Mouse (Mus musculus) intestine, embryonic 16.5 days (tissue): ENCODE measurements around the gene Cdk19. TPM values are rescaled to one million over a fixed set of nuclear protein-coding genes. Genes with fewer than 3 reads are reported as not detected.
A peak's percentile ranks its signal among the peaks of the same experiment; 100 is the strongest.
"Not testable (repeated sequence)": the region's sequence is repeated elsewhere in the genome, so short reads cannot be mapped to it uniquely, and the experiment has no call there.

Source experiments
- ATAC-seq: fragments of 200-750 bp; cut with Nextera tagmentation; 2 replicates; pipeline ENCODE4 v1.8.0; 2017; ENCODE audit warnings: moderate TSS enrichment, moderate library complexity
- H3K27ac ChIP-seq: fragments of 300-500 bp; sonication (generic); 2 replicates; pipeline ENCODE4 v1.5.1; 2014; ENCODE audit warnings: mild to moderate bottlenecking, low read length
- H3K27me3 ChIP-seq: fragments of 300-500 bp; sonication (generic); replicated peaks from 2 replicates; pipeline ENCODE4 v1.6.1; 2014; ENCODE audit warnings: low read length, control low read depth, mixed read lengths; ENCODE audit not compliant: control insufficient read depth, insufficient read depth
- H3K36me3 ChIP-seq: fragments of 300-500 bp; sonication (generic); 2 replicates; pipeline ENCODE4 v1.6.1; 2014; ENCODE audit warnings: low read length, control low read depth; ENCODE audit not compliant: control insufficient read depth, insufficient read depth
- H3K4me1 ChIP-seq: fragments of 300-500 bp; sonication (generic); 2 replicates; pipeline ENCODE4 v1.6.1; 2014; ENCODE audit warnings: low read length, control low read depth, mixed read lengths; ENCODE audit not compliant: control insufficient read depth, insufficient read depth
- H3K4me2 ChIP-seq: fragments of 300-500 bp; sonication (generic); 2 replicates; pipeline ENCODE4 v1.6.1; 2014; ENCODE audit warnings: low read depth, low read length, control low read depth
- H3K4me3 ChIP-seq: fragments of 300-500 bp; sonication (generic); 2 replicates; pipeline ENCODE4 v1.5.1; 2014; ENCODE audit warnings: mild to moderate bottlenecking, low read length
- H3K9ac ChIP-seq: fragments of 300-500 bp; sonication (generic); 2 replicates; pipeline ENCODE4 v1.6.1; 2014; ENCODE audit warnings: low read depth, low read length
- H3K9me3 ChIP-seq: fragments of 300-500 bp; sonication (generic); 2 replicates; pipeline ENCODE4 v1.6.1; 2016; ENCODE audit warnings: low read length, control low read depth; ENCODE audit not compliant: control insufficient read depth
- WGBS: fragments of 180-500 bp; shearing (Covaris S2); extraction: QIAGEN DNeasy Blood & Tissue Kit; methylation state at CpG from one replicate; pipeline ENCODE4 v1.1.7; 2014; 5-methylcytosine and 5-hydroxymethylcytosine counted together
- polyA plus RNA-seq: library from polyadenylated mRNA; unstranded; fragments of >200 nt; fragmentation: Nextera tagmentation; extraction: Ambion mirVana; gene quantifications from 2 replicates; pipeline ENCODE4 v1.2.1, GENCODE M21; 2015

The Cdk19 gene
- polyA plus RNA-seq, 1 experiment from 2014 or later, result 4.0 TPM

DNA sequence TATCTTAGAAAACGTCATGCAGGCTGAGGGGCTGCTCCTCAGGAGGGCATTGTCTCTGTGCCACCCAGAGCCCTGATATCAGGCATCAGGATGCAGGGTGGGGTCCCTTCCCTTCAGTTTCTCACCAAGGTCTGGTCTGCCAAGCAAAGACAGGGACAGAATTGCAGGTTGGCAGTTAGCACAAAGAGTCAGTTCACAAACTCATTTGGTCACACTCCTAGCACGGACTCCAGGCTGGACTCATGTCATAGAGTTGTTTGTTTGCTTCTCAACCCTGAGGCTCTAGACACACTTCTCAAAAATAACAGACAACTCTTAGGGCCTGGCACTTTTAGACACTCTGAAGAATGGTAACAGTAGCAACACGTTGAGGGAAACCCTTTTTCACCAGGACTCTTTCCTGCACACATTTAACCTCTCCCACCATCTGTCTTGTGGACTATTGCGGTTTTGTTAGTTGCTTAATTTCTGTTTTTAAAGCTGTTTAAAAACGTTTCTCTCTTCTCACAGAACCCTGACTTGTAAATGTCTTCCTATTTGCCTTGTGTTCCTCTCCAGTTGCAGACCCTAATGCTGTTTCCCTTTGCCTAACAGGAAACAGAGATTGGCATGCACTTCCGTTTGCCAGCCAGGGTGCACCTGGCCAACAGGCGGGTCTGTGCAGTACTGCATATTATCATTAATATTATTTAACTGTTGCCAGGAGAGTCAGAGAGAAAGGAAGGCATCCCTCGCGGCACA is 158.1 kb downstream of the Cdk19 start:
- ATAC-seq, result no peak
- 54% methylated on average over 9 of the region's 9 CpGs for WGBS
- no peak overlapping the region for H3K4me3 ChIP-seq
- no peaks in the 10 kb centered on the region for H3K9me3 ChIP-seq
- no peak overlapping the region for H3K9ac ChIP-seq
- no peaks in the 10 kb centered on the region for H3K36me3 ChIP-seq
- no peak overlapping the region for H3K4me2 ChIP-seq
- H3K27ac ChIP-seq, result no peak overlapping the region
- peaks cover 10% of the 10 kb centered on the region; the same call in 1 of the 2 replicates for H3K4me1 ChIP-seq
- H3K27me3 ChIP-seq, result no peaks in the 10 kb centered on the region

DNA sequence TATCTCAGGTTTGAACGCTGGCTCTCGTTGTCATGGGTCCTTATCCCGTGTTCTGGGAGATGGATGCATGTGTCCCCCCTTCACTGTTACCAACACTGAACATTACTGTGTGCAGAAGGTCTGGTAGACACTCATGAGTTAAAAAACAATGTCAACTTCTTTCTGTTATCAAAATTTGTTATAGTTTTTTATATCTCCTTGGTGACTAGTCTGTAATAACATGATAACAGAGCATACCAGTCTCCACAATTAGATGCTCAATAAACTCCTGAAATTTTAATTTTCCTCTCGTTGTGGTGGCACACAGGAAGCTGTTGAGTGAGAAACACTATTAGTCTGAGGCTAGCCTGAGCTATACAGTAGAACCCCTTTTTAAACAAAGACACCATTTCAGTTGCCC is 159.1 kb downstream of the Cdk19 start:
- ATAC-seq, result no peak
- no peaks in the 10 kb centered on the region for H3K27me3 ChIP-seq
- peaks cover 10% of the 10 kb centered on the region; the same call in 1 of the 2 replicates for H3K4me1 ChIP-seq
- H3K4me2 ChIP-seq, result no peak overlapping the region
- H3K4me3 ChIP-seq, result no peak overlapping the region
- no peak overlapping the region for H3K9ac ChIP-seq
- no peaks in the 10 kb centered on the region for H3K36me3 ChIP-seq
- H3K9me3 ChIP-seq, result no peaks in the 10 kb centered on the region
- H3K27ac ChIP-seq, result no peak overlapping the region
- 88% methylated on average over 4 of the region's 4 CpGs for whole genome bisulfite sequencing

DNA sequence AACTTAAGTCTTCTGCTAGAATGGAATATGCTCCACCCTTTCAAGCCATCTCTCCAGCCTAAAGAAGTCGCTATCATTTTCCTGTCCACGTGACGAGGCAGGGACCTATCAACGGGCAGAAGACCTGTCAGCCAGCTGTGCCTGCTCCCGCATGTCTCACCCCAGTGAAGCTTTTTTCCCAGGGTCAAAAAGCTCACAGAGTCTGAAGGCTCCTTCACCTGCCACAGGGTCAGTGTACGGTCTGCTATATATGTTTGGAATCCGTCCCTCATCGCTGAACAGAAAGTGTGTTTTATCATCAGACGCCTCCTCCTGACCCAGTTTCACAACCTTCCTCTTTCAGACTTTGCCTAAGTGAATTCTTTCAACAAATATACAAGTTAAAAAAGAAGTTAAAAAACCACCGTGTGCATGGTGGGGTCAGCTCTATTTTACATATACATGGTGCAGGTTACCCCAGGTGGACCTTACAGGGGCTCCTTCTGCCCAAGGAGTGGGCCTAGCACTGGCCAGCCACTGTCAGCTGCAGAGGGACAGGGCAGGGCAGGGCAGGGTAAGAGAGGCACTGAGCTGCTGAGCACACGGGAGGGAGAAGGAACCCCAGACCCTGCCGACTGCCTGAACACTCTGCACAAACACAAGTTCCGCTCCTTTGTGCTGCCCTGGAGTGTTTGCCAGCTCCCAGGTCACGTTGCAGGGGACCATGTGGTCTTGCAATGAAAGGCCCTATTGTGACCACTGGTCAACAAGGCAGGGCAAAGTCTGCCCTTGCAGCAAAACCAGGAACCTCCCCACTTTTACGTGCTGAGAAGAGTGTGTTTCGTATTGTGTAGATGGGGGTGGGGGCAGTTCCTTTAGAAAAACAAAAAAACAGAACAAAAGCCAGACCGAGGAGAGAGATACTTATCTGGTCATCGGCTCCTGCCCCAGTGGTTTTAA is 160.2 kb downstream of the Cdk19 start:
- H3K9me3 ChIP-seq, result no peaks in the 10 kb centered on the region
- ATAC-seq, result peak; percentile 73
- peak overlapping the region; percentile 48; the same call in 1 of the 2 replicates for H3K9ac ChIP-seq
- H3K27ac ChIP-seq, result peak overlapping the region; percentile 72
- H3K4me3 ChIP-seq, result no peak overlapping the region
- H3K4me2 ChIP-seq, result no peak overlapping the region
- 46% methylated on average over 18 of the region's 18 CpGs for WGBS
- no peaks in the 10 kb centered on the region for H3K27me3 ChIP-seq
- H3K4me1 ChIP-seq, result peaks cover 10% of the 10 kb centered on the region; the same call in 1 of the 2 replicates
- no peaks in the 10 kb centered on the region for H3K36me3 ChIP-seq

DNA sequence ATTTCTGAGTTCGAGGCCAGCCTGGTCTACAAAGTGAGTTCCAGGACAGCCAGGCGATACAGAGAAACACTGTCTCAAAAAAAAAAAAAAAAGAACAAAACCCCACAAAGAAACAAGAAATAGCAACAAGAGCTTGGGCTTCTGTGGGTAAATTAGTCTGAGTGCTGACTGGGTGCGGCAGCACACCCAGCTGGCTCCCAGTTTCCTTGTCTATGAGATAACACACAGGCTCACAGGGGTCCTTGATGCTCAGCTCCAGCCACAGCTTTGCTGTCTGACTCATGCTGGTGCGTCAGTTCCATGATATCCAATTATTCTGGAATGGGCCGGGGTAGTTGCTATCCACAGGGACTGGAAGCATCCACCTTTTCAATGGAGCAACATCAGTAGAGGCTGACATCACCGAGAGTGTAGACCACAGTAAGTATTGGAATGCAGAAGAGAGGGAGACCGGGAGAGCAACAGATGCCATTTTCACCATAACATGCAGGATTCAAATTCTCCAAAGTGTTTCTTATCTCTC is 161.4 kb downstream of the Cdk19 start:
- H3K4me1 ChIP-seq, result peaks cover 3% of the 10 kb centered on the region; the same call in 1 of the 2 replicates
- H3K27me3 ChIP-seq, result no peaks in the 10 kb centered on the region
- WGBS, result 89% methylated on average over 7 of the region's 7 CpGs

DNA sequence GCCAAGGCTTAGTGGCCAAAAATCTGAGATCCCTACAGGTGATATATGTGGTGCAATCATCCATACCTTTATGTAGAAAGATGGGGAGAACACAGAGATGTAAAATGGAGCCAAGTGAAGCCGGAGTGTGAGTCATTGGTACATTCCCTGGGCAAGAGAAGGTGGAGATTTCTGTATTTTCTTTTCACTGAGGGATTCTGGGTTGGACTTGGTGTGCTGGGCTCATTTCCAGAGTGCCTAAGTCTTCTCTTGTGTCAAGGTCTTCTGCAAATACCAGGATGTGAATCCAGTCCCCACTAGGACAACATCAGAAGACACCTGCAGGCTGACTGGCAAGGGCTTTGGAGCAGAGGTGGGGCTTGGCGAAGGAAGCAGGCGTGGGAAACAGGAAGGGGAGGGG is 163.4 kb downstream of the Cdk19 start:
- no peaks in the 10 kb centered on the region for H3K27me3 ChIP-seq
- no peaks in the 10 kb centered on the region for H3K9me3 ChIP-seq
- H3K9ac ChIP-seq, result no peak overlapping the region
- H3K4me3 ChIP-seq, result no peak overlapping the region
- H3K4me1 ChIP-seq, result peaks cover 3% of the 10 kb centered on the region; the same call in 1 of the 2 replicates
- WGBS, result 76% methylated on average over 3 of the region's 3 CpGs
- H3K27ac ChIP-seq, result no peak overlapping the region
- no peak overlapping the region for H3K4me2 ChIP-seq
- ATAC-seq, result no peak
- no peaks in the 10 kb centered on the region for H3K36me3 ChIP-seq

More for the DNA sequence above, 161.4 kb downstream of the Cdk19 start:
- Histone ChIP-seq H3K9ac (no peak overlapping the region), H3K9me3 (no peaks in the 10 kb centered on the region), H3K4me3 (no peak overlapping the region), H3K27ac (no peak overlapping the region), H3K36me3 (no peaks in the 10 kb centered on the region), H3K4me2 (no peak overlapping the region)
- no peak for ATAC-seq

DNA sequence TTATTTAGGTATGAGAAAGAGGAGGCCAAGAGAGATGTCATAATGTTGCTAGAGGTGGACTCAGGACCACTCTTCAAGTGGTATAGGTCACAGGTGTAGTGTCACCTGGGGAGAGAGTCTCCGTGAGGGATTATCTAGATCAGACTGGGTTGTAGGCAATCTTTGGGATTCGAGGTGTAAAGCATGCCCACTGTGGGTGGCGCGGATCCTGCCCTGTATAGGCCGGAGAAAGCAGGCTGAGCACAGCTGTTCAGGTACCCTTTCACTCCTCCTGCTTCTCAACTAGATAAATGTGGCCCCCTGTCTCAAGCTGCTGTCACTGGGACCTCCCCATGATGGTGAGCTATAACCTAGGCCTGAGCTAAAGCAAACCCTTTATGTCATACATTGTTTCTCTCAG is 171.0 kb downstream of the Cdk19 start:
- WGBS, result 91% methylated on average over 5 of the region's 5 CpGs
- no peak overlapping the region for H3K9ac ChIP-seq
- H3K9me3 ChIP-seq, result no peaks in the 10 kb centered on the region
- ATAC-seq, result no peak
- no peaks in the 10 kb centered on the region for H3K36me3 ChIP-seq
- no peak overlapping the region for H3K27ac ChIP-seq
- no peaks in the 10 kb centered on the region for H3K4me1 ChIP-seq
- H3K27me3 ChIP-seq, result no peaks in the 10 kb centered on the region
- H3K4me2 ChIP-seq, result no peak overlapping the region
- H3K4me3 ChIP-seq, result no peak overlapping the region

DNA sequence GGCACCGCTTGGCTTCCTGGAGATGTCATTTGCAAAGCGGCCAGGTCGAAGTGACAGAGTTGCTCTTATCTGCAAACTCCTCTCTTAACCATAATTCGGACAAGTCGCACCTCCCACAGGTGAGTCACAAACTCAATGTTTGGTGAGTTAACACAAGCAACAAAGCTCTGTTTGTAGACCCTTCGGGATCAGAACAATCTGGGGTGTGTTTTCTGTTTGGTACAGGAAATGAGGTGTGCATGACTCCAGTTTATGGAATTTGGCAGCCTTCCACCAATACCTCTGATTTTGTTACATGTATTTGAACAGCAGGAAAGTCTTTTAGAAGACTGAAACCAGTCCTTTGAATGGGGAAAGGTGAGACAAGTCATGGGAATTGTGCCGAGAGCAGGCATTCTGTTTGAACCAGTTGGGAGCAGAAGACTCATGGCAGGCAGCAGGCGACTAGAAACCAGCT is 171.9 kb downstream of the Cdk19 start:
- no peaks in the 10 kb centered on the region; the same call in 1 of the 2 replicates for H3K4me1 ChIP-seq
- 70% methylated on average over 8 of the region's 8 CpGs for WGBS
- no peaks in the 10 kb centered on the region for H3K27me3 ChIP-seq
- no peak overlapping the region for H3K9ac ChIP-seq
- H3K9me3 ChIP-seq, result no peaks in the 10 kb centered on the region
- no peak overlapping the region for H3K4me2 ChIP-seq
- H3K4me3 ChIP-seq, result no peak overlapping the region
- no peak overlapping the region for H3K27ac ChIP-seq
- H3K36me3 ChIP-seq, result no peaks in the 10 kb centered on the region
- ATAC-seq, result no peak; the same call in 1 of the 2 replicates

DNA sequence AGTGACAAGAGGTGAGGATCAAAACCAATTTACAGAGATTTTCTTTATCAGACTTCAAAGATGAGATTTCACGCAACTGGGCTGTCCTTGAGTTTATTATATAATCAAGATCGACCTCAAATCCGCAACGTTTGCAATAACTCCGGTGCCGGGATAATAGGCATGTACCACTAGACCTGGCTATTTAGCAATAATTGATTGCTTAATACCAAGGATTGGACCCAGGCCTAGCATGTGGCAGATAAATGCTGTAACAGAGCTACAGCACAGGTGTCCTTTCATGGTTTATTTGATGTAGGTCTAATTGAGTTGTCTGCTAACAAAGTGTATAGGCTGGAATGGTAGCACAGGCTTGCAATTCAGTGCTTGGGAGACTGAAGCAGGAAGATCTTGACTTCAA is 172.8 kb downstream of the Cdk19 start:
- whole genome bisulfite sequencing, result 93% methylated on average over 6 of the region's 6 CpGs
- H3K9me3 ChIP-seq, result no peaks in the 10 kb centered on the region
- peaks cover 3% of the 10 kb centered on the region; the same call in 1 of the 2 replicates for H3K4me1 ChIP-seq
- no peak overlapping the region for H3K4me3 ChIP-seq
- H3K4me2 ChIP-seq, result no peak overlapping the region
- no peaks in the 10 kb centered on the region for H3K36me3 ChIP-seq
- H3K27me3 ChIP-seq, result no peaks in the 10 kb centered on the region
- H3K27ac ChIP-seq, result no peak overlapping the region
- no peak overlapping the region for H3K9ac ChIP-seq
- no peak for ATAC-seq

DNA sequence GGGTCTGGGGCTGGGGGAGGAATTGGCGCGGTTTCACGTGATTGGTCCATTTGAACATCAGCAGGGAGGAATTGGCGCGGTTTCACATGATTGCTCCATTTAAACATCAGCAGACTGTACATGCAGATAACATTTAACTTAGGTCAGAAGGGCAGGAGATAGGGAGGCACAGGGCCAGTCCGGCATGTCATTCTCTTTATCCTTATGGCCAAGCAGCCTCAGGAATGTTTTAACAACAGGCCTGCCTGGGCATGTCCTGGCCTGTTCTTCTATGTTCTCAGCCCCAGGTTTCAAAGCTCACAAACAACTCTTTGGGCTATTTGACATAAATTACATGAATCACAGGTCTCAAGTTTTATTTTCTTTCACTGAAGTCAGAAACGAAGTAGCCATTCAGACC is 173.6 kb downstream of the Cdk19 start:
- not testable (repeated sequence) for H3K36me3 ChIP-seq, H3K27ac ChIP-seq, ATAC-seq, H3K9ac ChIP-seq, H3K4me2 ChIP-seq, H3K4me3 ChIP-seq, H3K27me3 ChIP-seq, H3K9me3 ChIP-seq, H3K4me1 ChIP-seq
- 95% methylated on average over 7 of the region's 7 CpGs for WGBS
